Mouse (Mus musculus): ENCODE measurements around the gene Zfp493.
A peak's percentile ranks its signal among the peaks of the same experiment; 100 is the strongest.
"Not testable (repeated sequence)": the region's sequence is repeated elsewhere in the genome, so short reads cannot be mapped to it uniquely, and the experiment has no call there.

Gene Zfp493

GRCm38 (mm10) chr13:67779265-67780221 is at the start of gene Zfp493:
Zfp493 (plus strand) TSS chr13:67779693.
- peak; percentile 23 to 49 for DNase-seq (ENCODE audit: low read depth in 2 of 2, low spot score in 2 of 2)

- not testable (repeated sequence) for DNase-seq (ENCODE audit: low read depth in 2 of 2, low spot score in 2 of 2)
These were observed 45.1 kb upstream of the Zfp493 start for GRCm38 (mm10) chr13:67734391-67734790.

- no peak for DNase-seq (ENCODE audit: low read depth in 2 of 2, low spot score in 2 of 2)
These were observed 36.6 kb upstream of the Zfp493 start for GRCm38 (mm10) chr13:67742941-67743340.

- DNase-seq (ENCODE audit: low read depth in 2 of 2, low spot score in 2 of 2): no peak
These were observed 35.6 kb upstream of the Zfp493 start for GRCm38 (mm10) chr13:67743896-67744295.

- DNase-seq (ENCODE audit: low read depth in 2 of 2, low spot score in 2 of 2): peak; percentile 18 to 51
These were observed 24.9 kb upstream of the Zfp493 start, which contains the start of gene Zfp85 for GRCm38 (mm10) chr13:67754333-67755306. Zfp85 (minus strand) TSS chr13:67755228.

- DNase-seq (ENCODE audit: low read depth in 2 of 2, low spot score in 2 of 2): no peak
These were observed 23.7 kb upstream of the Zfp493 start for GRCm38 (mm10) chr13:67755761-67756160.

- no peak for DNase-seq (ENCODE audit: low read depth in 2 of 2, low spot score in 2 of 2)
These were observed 19.5 kb upstream of the Zfp493 start for GRCm38 (mm10) chr13:67759966-67760365.

- no peak for DNase-seq (ENCODE audit: low read depth in 2 of 2, low spot score in 2 of 2)
These were observed 16.3 kb upstream of the Zfp493 start for GRCm38 (mm10) chr13:67763031-67763768.

GRCm38 (mm10) chr13:67791921-67792455 is 12.5 kb downstream of the Zfp493 start:
- no peak for DNase-seq (ENCODE audit: low read depth in 2 of 2, low spot score in 2 of 2)

- DNase-seq (ENCODE audit: low read depth in 2 of 2, low spot score in 2 of 2): no peak
These were observed 19.1 kb downstream of the Zfp493 start for GRCm38 (mm10) chr13:67798618-67799017.

- DNase-seq (ENCODE audit: low read depth in 2 of 2, low spot score in 2 of 2): not testable (repeated sequence)
These were observed 19.7 kb downstream of the Zfp493 start for GRCm38 (mm10) chr13:67799151-67799550.

- DNase-seq (ENCODE audit: low read depth in 2 of 2, low spot score in 2 of 2): no peak
These were observed 32.2 kb downstream of the Zfp493 start for GRCm38 (mm10) chr13:67811651-67812210.

GRCm38 (mm10) chr13:67812961-67813709 is 33.6 kb downstream of the Zfp493 start:
- no peak for DNase-seq (ENCODE audit: low read depth in 2 of 2, low spot score in 2 of 2)

GRCm38 (mm10) chr13:67813710-67814660 is 34.5 kb downstream of the Zfp493 start, which contains the start of gene Zfp273:
Zfp273 (plus strand) TSS chr13:67813740.
- peak; percentile 48 to 65 for DNase-seq (ENCODE audit: low read depth in 2 of 2, low spot score in 2 of 2)

- no peak for DNase-seq (ENCODE audit: low read depth in 2 of 2, low spot score in 2 of 2)
These were observed 39.1 kb downstream of the Zfp493 start for GRCm38 (mm10) chr13:67818636-67819035.

- DNase-seq (ENCODE audit: low read depth in 2 of 2, low spot score in 2 of 2): peak in 1 of 2 experiments; percentile 16
These were observed 51.4 kb downstream of the Zfp493 start, which contains the start of gene Gm10037 for GRCm38 (mm10) chr13:67830911-67831336. Gm10037 (plus strand) TSS chr13:67831106.

- DNase-seq (ENCODE audit: low read depth in 2 of 2, low spot score in 2 of 2): not testable (repeated sequence)
These were observed 53.6 kb downstream of the Zfp493 start for GRCm38 (mm10) chr13:67833137-67833536.
